Mouse (Mus musculus) mouse trophoblast stem cell (cell line): ENCODE measurements around the gene Snrpa.

Experiments used
- in situ Hi-C, 2 experiments: fragments of 300-500 bp; cut with MseI, MboI; formaldehyde crosslinking; loops; 2 replicates in 1 of 2; 3 replicates in 1 of 2; pipeline ENCODE4 v1.15.1; 2025

Gene Snrpa

DNA sequence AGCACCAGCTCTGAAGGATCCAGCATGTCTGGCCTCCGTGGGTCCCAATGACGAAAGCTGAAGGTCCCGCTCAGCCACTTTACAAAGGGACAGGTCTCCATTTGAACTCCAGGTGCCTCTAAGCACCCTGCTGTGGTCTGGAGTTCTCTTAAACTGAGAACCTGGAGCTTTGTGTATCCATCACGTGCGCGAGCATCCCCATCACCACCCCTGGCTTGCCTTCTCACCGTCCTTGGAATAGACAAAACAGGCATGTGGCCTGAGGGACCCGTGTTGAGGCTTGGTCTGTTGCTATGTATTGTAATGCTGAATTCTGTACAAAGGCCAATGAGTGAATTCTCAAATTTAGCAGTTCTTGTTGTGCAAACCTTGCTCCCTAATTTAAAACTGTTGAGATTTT lies 2.7 kb upstream of the Snrpa start:
- in situ Hi-C loops, result no loop called here

DNA sequence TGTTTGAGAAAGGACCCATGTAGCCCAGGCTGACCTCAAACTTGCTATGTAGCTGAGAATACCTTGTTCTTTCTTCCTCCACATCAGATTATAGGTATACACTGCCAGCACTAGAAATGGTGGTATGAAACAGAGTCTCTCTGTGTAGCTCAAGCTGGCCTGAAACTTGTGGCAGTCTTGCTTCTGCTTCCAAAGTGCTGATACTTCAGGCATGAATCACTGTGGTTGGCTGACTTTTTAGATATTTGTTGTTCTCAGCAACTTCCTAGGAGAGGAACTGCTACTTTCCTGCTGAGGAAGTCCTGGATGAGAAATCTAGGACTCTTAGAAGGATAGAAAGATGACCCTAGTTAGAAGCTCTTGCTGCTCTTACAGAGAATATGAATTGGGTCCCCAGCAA lies 2.3 kb upstream of the Snrpa start:
- in situ Hi-C loops, result no loop called here

DNA sequence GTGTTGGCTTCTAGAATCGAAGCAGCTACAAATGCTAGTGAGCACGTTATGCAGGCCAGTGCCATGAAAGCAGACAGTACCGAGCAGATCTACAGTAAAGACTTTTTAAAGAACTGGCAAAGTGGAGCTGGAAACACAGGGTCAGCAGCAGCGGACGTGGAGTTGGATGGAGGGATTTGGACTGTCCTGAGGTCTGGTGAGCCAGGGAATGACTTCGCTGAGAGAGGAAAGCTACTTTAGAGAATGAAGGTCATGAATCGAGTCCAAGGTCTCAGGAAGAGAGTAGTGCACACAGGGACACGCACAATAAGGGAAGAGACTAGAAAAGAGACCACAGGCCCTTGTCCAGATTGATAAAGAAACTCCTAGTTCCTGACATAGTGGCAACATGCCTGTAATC lies 1.6 kb upstream of the Snrpa start:
- in situ Hi-C loops, result no loop called here

DNA sequence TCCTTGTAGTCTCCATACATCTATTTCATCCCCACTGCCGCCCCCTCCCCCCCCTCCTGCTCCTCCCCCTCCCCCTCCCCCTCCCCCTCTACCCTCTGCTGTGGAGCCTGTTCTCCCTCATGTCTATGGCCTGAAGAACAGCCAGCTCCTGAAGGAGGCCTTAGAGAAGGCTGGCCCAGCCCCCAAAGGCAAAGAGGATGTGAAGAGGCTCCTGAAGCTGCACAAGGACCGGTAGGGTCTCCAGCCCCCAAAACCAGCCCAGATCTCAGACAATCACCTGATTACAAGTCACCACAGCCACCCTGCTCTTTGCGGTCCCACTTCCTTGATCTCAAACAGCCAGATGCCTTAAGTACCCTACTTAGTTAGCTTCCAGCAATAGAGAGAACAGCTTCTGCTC lies 1.1 kb upstream of the Snrpa start:
- in situ Hi-C loops, result no loop called here

DNA sequence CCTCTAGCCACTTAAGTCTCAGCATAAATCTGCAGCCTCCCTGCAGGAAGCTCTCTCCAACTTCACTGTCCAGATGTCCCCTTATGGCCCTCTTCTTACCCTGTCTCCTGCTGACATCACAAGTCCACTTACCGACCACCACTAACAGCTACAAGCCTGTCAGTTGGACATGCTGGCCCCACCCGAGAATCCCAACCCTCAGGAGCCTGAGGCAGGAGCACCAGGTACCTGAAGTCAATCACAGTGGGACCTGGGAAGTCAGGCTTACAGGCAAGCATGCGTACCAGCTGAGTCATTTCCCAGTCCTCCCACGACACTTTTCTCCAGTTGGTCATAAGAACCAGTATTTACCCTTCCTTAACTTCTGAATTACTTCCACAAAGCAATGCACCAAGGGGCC lies 2.3 kb downstream of the Snrpa start:
- in situ Hi-C loops, result no loop called here

DNA sequence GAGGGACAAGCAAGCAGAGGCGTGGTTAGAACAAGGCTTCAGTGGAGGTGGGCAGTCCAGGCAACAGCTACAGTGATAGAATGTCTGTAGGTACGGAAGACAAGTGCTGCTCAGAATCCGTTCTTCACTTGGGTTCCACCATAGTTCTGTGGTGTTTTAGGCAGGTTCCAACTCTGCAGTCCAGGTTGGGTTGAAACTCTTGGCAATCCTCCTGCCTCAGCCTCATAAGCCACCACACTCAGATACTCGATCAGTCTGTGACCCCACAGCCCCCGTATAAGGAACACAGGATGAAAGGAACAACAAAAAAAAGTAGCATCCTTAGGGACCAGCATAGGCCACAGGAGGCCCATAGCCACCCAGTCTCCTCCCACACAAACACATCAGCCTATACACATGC lies 3.6 kb downstream of the Snrpa start:
- in situ Hi-C loops, result no loop called here

DNA sequence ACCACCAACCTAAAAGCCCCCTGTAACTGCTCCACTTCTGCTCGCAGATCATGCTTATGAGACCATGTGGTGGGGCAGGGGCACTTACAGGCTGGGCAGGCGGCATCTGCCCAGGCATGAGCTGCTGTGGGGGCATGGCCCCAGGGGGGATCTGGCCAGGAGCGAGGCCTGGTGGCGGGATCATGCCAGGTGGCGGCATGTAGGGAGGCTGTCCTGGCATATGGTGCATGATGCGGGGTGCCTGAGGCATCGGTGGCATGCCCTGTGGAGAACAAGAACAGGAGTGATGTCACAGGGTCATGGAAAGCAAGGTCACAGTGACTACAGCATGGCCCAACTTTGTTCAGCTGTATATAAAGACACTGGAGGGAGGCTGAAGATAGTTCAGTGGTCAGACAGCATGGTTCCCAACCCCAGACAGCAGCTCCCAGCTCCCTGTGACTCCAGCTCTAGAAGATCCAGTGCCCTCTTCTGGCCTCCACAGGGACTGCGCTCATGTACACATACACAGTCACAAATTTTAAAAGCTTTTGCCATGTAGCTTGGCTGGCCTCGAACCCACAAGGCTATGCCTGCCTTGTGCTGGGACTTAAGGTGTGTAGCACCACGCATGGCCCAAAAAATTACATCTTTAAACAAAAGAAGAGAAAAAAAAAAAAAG lies 6.7 kb downstream of the Snrpa start:
- in situ Hi-C loops, result no loop called here

DNA sequence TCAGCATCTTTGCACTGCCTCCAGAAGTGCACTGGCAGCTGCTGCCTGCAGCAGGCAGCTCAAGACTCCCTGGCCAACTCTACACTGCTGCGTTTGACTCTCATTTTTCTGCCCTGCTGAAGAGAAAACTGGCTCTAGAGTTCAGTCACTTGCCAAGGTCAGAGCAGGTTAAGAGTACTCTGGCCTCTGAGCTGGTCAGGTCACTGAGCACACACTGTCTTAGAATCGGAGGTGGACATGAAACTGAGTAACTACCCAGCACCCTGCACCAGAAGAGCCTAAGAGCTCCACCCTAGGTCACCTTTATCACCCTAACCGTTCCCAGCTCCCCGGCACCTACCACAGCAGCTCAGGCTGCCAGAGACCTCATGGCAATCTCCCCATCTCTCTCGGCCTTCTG lies 10.1 kb downstream of the Snrpa start:
- in situ Hi-C loops, result no loop called here

DNA sequence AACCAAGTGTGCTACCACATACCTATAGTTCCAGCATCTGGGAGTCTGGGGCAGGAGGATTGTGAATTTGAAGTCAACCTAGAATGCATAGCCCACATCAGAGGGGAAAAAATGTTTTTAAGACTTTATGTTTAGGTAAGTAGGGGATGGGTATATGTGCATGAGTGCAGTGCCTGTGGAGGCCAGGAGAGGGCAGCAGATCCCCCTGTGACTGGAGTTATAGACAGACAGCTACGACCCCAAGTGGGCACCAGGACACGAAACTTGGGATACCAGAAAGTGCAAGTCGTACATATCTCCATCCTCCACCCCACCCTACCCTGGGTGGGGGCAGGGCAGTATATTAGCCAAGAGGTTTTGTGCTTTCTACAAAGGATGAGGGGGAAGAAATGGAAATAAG lies 11.1 kb downstream of the Snrpa start:
- in situ Hi-C loops, result no loop called here

DNA sequence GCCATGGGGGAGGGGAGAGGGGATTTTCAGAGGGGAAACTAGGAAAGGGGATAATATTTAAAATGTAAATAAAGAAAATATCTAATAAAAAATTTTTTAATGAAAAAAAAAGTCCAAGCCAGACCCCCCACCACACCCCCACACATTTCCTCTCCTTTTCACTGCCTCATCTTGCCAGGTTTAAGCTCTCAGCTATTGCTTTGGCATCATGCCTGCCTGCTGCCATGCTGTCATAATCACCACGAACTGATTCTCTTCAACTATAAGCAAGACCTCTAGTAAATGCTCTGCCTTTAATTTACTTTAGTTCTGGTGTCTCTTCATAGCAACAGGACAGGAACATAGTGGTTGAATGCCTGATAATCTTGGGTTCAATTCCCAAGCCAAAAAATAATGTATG lies 13.6 kb downstream of the Snrpa start:
- in situ Hi-C loops, result no loop called here

DNA sequence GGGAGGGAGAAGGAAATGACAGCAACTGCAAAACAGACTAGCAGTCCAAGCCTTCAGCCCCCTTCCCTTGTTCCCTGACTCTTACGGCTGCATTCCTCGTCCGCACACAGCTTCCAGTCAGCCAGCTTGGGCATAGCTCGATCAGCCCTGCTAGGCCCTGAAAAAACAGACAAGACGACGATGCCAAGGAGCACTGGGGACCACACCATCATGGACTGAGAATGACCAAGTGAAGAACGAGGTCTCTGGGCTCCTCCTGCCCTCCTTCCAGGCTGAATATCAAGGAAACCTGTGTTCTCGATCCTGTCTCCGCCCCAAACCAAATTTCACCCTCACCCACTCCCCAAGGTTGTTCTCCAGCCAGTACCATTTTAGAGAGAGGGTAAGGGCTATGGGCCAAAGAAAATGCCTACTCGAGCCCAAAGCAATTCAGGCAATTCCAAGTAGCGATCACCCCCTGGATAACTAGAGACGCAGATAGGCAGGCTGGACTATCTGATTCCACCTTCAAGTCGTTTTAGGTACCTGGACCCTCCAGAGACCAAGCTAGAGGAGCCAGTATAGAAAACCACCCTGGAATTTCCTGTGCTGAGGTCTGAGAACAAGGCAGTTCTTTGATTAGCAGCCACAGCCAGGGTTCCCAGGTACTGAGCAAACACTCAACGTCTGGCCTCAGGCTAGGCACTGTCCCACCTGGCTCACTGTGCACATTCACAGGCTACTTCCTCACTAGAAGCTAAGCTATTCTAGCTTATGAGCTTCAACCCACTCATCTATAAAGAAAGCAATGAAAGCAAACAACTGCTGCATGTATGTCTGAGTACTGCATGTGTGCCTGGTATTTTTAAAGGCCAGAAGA lies 15.0 kb downstream of the Snrpa start, which contains the start of the genes Gm21983 and Mia:
Gm21983 (minus strand) TSS at position 250 of the 859 bp plus-strand sequence.
Mia (minus strand) TSS at position 321 of the 859 bp plus-strand sequence.
- in situ Hi-C loops, result no loop called here

DNA sequence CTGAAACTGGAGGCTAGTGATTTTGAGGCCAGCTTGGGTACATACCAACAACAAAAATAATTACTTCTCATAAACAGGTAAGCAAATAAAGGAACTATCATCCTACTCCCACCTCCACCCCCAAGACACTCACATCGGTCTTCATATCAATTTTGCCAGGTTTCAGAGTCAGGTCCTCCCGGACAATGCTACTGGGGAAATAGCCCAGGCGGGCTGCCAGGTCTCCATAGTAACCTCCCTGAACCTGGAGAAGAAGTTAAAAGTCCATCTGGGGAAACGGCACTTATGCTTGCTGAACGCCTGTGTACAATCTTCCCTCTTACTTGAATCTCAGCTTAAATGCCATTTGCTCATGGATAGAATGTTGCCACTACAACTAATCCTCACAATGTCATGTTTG lies 16.0 kb downstream of the Snrpa start:
- in situ Hi-C loops, result no loop called here

DNA sequence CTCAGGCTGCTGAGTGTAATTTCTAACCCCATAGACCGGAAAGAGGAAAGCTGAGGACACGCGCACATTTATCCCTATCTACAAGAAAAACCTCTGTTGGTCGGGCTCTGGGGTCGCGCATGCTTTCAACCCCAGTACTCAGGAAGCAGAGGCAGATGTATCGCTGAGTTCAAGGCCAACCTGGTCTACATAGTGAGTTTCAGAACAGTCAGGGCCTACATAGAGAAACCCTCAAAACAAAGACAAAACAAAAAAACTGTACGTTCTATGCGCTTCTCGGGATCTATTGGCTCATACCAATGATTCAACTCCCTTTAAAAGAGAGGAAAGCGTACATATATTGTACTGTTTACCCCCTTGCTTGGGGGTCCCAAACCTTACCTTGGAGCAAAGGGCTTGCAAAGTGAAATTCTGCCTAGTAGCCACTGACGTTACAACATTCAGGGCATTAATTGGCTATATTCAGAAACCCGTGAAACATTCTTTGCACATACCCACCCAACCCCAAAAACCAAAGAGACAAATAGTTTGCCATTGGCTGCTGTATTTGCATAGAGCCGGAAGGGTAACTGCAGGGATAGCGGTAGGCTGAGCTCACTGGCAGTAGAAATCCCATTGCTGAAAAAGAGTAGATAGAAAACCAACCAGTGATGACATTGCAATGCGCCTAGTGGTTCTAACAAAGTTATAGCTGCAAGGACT lies 16.7 kb downstream of the Snrpa start:
- in situ Hi-C loops, result no loop called here

DNA sequence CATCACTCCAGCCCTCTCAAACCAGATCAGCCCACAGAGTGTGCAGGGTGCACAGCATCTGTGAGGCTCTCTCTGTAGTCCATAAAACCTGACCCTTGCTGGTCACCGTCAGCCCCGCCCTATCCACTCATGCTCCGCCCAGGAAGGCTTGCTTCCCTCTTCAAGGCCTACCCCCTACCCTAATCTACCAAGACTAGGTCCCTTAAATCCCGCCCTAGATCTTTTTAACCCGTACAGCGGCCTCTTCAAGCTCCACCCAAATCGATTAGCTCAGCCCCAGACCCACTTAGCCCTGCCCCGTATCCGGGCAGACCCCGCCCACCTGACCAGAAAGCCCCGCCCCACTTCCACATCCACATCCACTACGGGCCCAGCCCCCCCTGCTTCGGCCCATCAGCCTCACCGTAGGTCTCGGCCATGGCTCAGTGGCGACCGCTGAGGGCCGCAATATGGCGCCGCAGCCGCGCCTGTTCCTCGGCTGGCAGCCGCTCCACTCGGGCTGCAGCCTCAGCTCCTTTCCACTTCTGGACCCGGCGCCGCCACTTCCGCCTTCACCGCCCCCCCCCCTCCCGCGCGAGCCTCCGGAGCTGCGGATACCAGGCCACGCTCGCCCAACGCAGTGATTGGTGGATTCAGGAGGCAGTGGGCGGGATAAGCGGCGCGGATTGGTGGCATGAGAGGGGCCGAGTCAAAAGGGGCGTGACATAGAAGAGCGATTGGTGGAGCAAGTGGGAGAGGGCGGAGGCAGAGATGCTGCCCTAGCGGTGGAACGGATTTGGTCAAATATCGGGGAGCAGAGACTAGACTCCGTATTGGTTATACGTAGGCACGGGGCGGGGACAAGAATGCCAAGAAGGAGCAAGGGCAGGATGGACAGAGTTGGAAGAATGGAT lies 17.5 kb downstream of the Snrpa start, which contains the start of gene Rab4b:
Rab4b (minus strand) TSS at position 573 of the 893 bp plus-strand sequence.
- in situ Hi-C loops, result no loop called here

DNA sequence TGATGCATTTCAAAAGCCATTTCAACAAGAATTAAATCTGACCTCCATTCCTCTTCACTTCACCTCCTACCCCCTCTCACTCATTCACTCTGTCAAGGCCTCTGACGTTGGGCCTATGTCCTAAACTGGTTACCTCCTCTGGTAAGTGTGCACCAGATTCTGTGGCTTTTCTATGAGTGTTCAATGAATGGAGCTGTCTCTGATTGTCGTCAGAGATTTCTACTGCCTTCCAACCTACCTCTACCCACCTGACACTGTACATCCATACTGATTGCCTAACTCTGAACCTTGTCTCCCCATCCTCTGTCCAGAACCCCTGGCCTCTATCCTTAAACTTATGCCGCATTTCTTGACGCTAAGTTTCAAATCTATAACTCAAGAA lies 18.1 kb downstream of the Snrpa start:
- in situ Hi-C loops, result no loop called here

DNA sequence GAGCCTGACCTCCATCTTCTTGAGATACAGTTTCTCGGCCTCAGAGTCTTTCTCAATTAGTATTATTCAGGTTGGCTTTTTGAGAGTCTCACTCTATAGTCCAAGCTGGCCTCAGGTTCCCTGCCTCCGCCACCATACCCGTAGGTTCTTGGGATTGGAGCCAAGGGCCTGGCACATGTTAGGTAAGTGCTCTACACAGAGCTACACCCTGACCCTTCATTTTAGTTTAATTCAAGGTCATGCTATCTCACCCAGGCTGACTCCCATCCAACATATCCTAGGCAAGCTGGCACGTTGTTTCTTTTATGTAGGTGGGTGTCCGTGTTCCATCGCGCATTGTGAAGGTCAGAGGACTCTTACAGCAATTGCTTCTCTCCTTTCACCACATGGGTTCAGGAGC lies 21.2 kb downstream of the Snrpa start:
- in situ Hi-C loops, result no loop called here

DNA sequence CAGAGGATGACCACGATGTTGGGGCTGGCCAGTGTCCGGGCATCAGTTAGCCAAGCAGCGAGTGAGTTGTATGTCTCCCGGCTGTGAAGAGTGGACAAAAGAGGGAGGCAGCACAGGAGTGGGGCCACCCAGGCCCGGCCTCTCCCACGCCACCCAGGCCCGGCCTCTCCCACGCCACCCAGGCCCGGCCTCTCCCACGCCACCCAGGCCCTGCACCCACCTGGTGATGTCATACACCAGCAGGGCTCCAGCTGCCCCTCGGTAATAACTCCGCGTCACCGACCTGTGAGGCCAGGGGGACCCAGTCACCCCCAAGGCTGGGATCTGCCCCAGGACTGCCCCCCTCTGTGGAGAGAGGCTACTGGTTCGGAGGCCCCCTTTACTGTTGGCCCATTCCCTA lies 21.6 kb downstream of the Snrpa start:
- in situ Hi-C loops, result no loop called here

DNA sequence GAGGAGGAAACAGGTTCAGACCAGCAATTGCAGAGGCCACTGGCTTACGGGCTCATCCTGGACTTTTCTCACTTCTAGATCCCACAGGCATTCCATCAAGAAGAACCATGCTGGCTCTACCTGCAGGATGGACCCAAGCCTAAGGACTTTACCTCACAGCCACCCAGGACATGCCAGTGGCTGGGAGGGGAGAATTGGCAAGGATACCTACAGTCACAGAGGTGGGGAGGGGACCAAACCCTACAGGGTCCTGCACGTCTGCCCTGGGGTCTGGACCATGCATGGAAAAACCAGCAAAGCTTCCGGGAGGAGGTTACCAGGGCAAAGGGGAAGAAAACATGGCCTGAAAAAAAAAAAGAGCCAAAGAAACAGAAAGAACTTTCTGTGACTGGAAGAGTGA lies 25.1 kb downstream of the Snrpa start:
- in situ Hi-C loops, result no loop called here

DNA sequence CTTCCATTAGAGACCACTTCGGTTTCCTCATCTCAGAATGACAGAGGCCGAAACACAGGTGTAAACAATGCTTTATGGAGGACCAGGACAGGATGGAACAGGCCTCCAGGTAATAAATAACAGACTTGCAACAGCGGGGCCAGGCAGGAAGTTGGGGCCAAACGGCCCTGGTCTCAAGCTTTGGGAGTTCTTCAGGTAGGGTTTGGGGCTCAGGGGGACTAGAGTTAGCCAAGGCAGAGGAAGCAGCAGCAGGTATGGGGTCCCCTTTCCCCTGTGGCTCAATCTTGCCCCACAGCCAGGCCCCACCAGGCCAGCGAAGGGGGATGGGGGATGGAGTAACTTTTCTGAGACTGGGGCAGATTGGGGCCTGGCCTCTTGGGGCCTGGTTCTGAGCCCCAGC lies 27.7 kb downstream of the Snrpa start:
- in situ Hi-C loops, result no loop called here

DNA sequence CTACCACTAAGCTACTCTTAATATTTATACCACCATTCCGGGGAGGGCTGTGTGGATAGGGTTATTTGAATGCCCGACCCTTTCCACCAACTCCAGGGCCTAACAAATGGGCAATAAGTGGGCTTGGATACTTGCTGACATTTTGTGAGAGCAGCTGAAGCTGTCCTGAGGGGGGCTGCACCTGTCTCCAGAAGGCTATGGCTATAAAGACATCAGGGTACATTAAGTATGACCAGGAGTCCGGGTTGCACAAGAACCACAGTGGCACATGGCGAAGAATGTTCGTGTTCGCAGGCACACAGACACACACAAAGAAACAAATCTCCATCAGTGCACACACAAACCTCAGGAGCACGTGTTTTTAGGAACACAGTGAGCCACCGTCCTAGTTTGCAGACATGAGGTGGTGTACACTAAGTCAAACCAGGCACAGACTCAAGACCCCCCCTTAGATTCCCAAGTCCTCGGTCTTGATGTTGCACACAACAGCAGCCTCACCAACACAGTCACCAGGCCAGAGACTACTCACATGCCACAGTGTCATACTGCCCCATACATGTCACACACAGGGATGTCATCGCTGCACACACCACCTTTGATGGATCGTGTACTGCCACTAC lies 28.5 kb downstream of the Snrpa start:
- in situ Hi-C loops, result no loop called here
